Mouse (Mus musculus) neural tube, embryonic 11.5 days (tissue): ENCODE results near the gene Btf3. TPM values are rescaled to one million over a fixed set of nuclear protein-coding genes. Genes with fewer than 3 reads are reported as not detected.
A peak's percentile ranks its signal among the peaks of the same experiment; 100 is the strongest.

Experiments used
- ATAC-seq: fragments of 200-750 bp; cut with Nextera tagmentation; 2 replicates; pipeline ENCODE4 v1.8.0; 2017; ENCODE audit warnings: moderate number of reproducible peaks, mild to moderate bottlenecking, moderate TSS enrichment, moderate library complexity; ENCODE audit not compliant: insufficient read depth, low FRiP score, low TSS enrichment
- DNase-seq: peaks from one replicate; pipeline ENCODE4 v3.0.0-alpha.2; 2015; ENCODE audit warnings: low spot score
- H3K27ac ChIP-seq: fragments of 300-500 bp; sonication (generic); 2 replicates; pipeline ENCODE4 v1.5.1; 2014; ENCODE audit warnings: low read depth, mild to moderate bottlenecking, low read length
- H3K27me3 ChIP-seq: fragments of 300-500 bp; sonication (generic); 2 replicates; pipeline ENCODE4 v1.6.1; 2014; ENCODE audit warnings: mild to moderate bottlenecking, low read length, mixed read lengths; ENCODE audit not compliant: control insufficient read depth, insufficient read depth
- H3K36me3 ChIP-seq: fragments of 300-500 bp; sonication (generic); 2 replicates; pipeline ENCODE4 v1.6.1; 2014; ENCODE audit warnings: mild to moderate bottlenecking, low read length, moderate library complexity, mixed read lengths; ENCODE audit not compliant: control insufficient read depth, insufficient read depth
- H3K4me1 ChIP-seq: fragments of 300-500 bp; sonication (generic); 2 replicates; pipeline ENCODE4 v1.6.1; 2014; ENCODE audit warnings: low read length, mixed read lengths; ENCODE audit not compliant: control insufficient read depth, insufficient read depth
- H3K4me2 ChIP-seq: fragments of 300-500 bp; sonication (generic); 2 replicates; pipeline ENCODE4 v1.6.1; 2014; ENCODE audit warnings: low read depth, mild to moderate bottlenecking, moderate library complexity
- H3K4me3 ChIP-seq: fragments of 300-500 bp; sonication (generic); 2 replicates; pipeline ENCODE4 v1.5.1; 2014; ENCODE audit warnings: low read depth, low read length
- H3K9ac ChIP-seq: fragments of 300-500 bp; sonication (generic); 2 replicates; pipeline ENCODE4 v1.6.1; 2014; ENCODE audit warnings: mild to moderate bottlenecking, low read length
- H3K9me3 ChIP-seq: fragments of 300-500 bp; sonication (generic); 2 replicates; pipeline ENCODE4 v1.6.1; 2016; ENCODE audit warnings: low read length; ENCODE audit not compliant: control insufficient read depth
- WGBS: fragments of 180-500 bp; shearing (Covaris S2); extraction: QIAGEN DNeasy Blood & Tissue Kit; methylation state at CpG from one replicate; pipeline ENCODE4 v1.1.7; 2014; 5-methylcytosine and 5-hydroxymethylcytosine counted together
- polyA plus RNA-seq: library from polyadenylated mRNA; unstranded; fragments of >200 nt; fragmentation: Nextera tagmentation; extraction: Ambion mirVana; gene quantifications from 2 replicates; pipeline ENCODE4 v1.2.1, GENCODE M21; 2014

Btf3 gene
- polyA plus RNA-seq, 1 experiment from 2014 or later, result 738 TPM

DNA sequence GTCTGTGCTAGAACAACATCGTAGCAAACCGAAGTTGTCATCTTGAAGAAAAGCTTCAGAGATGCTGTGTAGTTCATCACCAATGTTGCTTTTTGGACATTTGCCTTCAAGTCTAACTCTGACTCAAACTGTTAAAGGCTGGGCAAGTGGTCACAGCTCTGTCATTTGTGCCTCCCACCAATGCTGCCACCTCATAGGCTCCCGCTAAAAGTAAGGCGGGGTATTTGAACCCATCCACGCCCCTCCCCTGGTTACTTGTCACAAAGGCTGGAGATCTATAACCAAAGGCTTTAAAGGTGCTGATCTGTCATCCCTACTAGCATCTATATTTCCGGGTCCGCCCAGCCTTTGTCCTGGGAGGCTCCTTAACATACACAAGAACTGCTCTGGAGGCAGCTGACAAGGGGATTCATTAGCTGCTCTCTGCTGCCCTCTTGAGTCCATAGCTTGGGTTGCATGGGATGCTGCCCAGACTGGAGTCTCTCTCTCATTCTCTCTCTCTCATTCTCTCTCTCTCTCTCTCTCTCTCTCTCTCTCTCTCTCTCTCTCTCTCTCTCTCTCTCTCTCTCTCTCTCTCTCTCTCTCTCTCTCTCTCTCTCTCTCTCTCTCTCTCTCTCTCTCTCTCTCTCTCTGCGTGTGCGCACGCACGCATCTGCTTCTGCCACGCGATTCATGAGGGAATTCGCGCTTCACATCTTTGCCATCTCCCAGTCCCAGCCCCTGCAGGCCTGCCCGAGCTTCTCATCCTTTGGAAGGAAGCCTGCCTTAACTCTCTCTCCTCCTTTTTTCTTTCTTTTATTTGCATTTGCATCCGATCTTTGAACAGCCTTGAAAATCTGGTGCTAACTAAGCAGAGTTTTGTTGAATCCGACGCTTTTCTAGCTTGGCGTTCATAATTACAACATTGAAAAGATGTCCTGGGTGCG lies 17.7 kb downstream of the Btf3 start:
- no peak overlapping the region for H3K4me3 ChIP-seq
- H3K4me2 ChIP-seq, result 0 out of 2 replicates have a peak overlapping the region, but pooled peaks have one; percentile 8
- no peak overlapping the region for H3K9ac ChIP-seq
- DNase-seq (peak; percentile 91), ATAC-seq (peak; percentile 81)
- WGBS, result 61% methylated on average over 21 of the region's 21 CpGs
- no peaks in the 10 kb centered on the region for H3K9me3 ChIP-seq
- no peaks in the 10 kb centered on the region for H3K4me1 ChIP-seq
- no peaks in the 10 kb centered on the region for H3K36me3 ChIP-seq
- no peaks in the 10 kb centered on the region for H3K27me3 ChIP-seq
- no peak overlapping the region for H3K27ac ChIP-seq

DNA sequence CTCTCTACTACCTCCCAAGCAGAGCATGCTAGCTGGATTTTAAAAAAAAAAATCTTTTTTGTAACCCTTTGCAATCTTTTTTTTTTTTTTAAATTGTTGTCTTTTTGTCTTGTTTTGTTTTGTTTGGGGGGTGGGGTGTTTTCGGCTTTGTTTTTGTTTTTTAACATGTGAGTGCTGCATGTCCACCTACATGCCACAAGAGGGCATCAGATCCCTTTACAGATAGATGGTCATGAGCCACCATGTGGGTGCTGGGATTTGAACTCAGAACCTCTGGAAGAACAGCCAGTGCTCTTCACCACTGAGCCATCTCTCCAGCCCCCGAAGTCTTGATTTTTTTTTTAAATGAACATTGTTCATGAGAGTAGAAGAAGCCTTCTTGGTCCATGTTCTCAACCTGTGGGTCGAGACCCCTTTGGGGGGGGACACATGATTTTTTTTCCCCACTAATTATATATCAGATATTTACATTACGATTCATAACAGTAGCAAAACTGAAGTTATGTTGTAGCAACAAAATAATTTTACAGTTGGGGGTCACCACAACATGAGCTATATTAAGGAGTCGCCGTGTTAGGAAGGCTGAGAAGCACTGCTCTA lies 18.8 kb downstream of the Btf3 start:
- ATAC-seq (no peak), DNase-seq (no peak)
- no peak overlapping the region for H3K4me3 ChIP-seq
- no peak overlapping the region for H3K4me2 ChIP-seq
- no peaks in the 10 kb centered on the region for H3K27me3 ChIP-seq
- no peaks in the 10 kb centered on the region for H3K36me3 ChIP-seq
- H3K4me1 ChIP-seq, result no peaks in the 10 kb centered on the region
- 89% methylated on average over 6 of the region's 6 CpGs for WGBS
- no peaks in the 10 kb centered on the region for H3K9me3 ChIP-seq
- H3K27ac ChIP-seq, result no peak overlapping the region
- no peak overlapping the region for H3K9ac ChIP-seq

DNA sequence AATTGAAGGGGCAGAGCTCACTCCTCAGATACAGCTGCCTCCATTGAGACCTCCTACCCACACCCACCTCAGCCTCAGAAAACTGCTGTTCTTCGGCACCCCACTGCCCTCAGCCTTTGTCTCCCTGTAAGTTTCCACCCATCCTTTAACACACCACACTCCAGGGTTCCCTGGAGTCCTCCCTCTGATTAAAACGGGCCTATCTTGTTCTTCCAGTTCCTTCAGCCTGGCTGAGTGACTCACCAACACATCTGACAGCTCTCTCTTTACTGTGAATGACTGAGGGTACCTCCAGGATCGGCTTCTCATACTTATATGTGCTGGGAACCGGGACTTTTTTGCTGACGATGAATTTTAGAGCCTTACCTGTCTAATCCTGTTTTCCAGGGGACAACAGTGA lies 20.7 kb downstream of the Btf3 start:
- DNase-seq (no peak), ATAC-seq (no peak)
- WGBS, result 46% methylated on average over 5 of the region's 5 CpGs
- no peaks in the 10 kb centered on the region for H3K9me3 ChIP-seq
- H3K27ac ChIP-seq, result no peak overlapping the region
- H3K36me3 ChIP-seq, result no peaks in the 10 kb centered on the region
- H3K4me3 ChIP-seq, result no peak overlapping the region
- no peaks in the 10 kb centered on the region for H3K4me1 ChIP-seq
- H3K4me2 ChIP-seq, result no peak overlapping the region
- no peaks in the 10 kb centered on the region for H3K27me3 ChIP-seq
- H3K9ac ChIP-seq, result no peak overlapping the region

DNA sequence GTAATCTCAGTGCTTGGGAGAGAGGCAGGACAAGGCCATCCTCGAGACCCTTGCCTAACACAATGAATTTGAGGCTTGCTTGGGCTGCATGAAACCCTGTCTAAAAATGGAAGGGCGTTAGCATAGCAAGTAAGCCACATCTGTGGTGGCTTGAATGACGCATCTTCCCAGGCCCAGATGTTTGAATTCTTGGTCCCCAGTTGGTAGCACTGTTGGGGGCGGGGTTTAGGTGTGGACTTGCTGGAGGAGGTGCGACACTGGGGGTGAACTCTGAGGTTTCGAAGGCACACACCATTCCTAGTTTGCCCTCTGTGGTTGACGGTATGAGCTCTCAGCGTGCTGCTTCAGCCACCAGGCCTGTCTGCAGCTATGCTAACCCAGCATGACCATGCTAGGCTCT lies 25.1 kb downstream of the Btf3 start:
- Histone ChIP-seq H3K4me2 (no peak overlapping the region), H3K4me1 (no peaks in the 10 kb centered on the region), H3K27me3 (no peaks in the 10 kb centered on the region), H3K9ac (no peak overlapping the region), H3K9me3 (no peaks in the 10 kb centered on the region), H3K4me3 (no peak overlapping the region), H3K27ac (no peak overlapping the region), H3K36me3 (no peaks in the 10 kb centered on the region)
- DNase-seq, result no peak
- no peak for ATAC-seq
- 77% methylated on average over 8 of the region's 8 CpGs for whole genome bisulfite sequencing

DNA sequence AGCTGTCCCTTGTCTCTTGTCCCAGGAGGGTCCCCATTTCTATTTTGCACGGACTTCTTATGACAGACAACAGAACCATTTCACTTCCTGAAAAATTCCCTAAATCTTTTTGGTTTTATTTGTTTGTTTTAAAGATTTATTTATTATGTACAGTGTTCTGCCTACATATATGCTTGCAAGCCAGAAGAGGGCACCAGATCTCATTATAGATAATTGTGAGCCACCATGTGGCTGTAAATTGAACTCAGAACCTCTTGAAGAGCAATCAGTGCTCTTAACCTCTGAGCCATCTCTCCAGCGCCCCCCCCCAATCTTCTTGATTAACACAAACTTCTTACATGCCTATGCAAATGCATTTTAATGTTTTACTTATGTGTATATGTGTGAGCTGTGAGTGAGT lies 26.1 kb downstream of the Btf3 start:
- no peak overlapping the region for H3K27ac ChIP-seq
- no peak overlapping the region for H3K4me2 ChIP-seq
- H3K27me3 ChIP-seq, result no peaks in the 10 kb centered on the region
- ATAC-seq (no peak), DNase-seq (no peak)
- no peak overlapping the region for H3K4me3 ChIP-seq
- WGBS, result 55% methylated on average over 2 of the region's 2 CpGs
- H3K36me3 ChIP-seq, result no peaks in the 10 kb centered on the region
- no peaks in the 10 kb centered on the region for H3K9me3 ChIP-seq
- H3K4me1 ChIP-seq, result no peaks in the 10 kb centered on the region
- H3K9ac ChIP-seq, result no peak overlapping the region

DNA sequence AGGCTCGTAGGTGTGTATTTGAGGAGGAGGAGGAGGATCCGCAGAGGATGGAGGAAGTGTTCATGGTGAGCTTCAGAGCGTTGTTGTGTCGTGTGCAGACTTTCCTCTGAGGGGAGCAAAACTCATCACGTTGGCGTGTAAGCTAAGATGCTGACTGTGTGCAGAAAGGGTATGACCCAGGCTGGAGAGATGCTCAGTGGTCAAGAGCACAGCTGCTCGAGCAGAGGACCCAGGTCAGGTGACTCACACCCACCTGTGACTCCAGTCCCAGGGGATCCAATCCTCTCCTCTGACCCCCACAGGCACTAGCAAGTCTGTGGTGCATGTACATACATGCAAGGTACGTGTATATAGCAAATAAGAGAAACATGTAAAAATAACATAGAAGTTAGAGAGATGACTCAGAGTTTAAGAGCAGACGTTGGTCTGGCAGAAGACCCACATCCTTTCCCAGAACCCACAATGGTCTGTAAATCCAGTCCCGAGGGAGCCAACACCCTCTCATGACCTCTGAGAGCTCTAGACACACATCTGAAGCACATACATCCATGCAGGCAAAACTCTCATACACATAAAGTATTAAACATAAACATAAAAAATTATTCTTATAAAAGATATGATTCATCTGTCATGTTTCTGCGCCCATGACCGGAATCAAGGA lies 35.7 kb downstream of the Btf3 start:
- Histone ChIP-seq H3K9me3 (no peaks in the 10 kb centered on the region), H3K4me2 (no peak overlapping the region), H3K27me3 (no peaks in the 10 kb centered on the region), H3K9ac (no peak overlapping the region), H3K4me1 (no peaks in the 10 kb centered on the region), H3K4me3 (no peak overlapping the region), H3K36me3 (no peaks in the 10 kb centered on the region), H3K27ac (no peak overlapping the region)
- ATAC-seq, result no peak
- no peak for DNase-seq
- 82% methylated on average over 12 of the region's 12 CpGs for WGBS

DNA sequence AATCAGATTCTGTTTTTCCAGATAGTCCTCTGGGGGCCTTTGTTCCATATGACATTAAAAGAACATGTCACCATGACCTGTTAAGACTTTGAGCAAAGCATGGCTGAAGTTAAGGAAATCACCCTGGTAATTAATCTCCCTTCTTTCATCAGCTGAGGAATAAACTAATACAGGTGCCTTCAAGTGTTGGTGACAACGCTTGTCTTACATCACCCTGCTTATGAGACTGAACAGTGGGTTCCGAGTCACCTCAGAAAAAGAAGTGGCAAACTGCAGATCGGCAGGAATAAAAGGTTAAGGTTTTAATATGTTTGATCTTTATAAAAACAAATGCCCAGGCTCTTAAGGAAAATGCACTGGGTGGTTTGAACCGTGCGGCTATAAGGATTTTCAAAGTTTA lies 37.1 kb downstream of the Btf3 start, which contains the start of gene Gm21976:
Gene Gm21976, plus strand, starts transcription at position 202 of the 400 bp plus-strand sequence.
- no peak for ATAC-seq

DNA sequence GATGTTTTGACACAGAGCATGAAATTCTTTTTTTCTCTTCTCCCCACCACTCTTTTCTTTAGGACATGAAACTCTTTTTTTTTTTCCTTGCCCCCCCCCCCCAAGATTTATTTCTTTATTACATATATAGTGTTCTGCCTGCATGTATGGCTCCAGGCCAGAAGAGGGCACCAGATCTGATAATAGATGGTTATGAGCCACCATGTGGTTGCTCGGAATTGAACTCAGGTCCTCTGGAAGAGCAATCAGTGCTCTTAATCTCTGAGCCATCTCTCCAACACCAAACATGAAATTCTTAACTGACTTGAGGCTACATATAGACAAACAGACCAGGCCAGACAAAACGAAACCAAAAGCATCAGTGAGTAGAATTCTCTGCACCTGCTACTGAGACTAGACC lies 39.3 kb downstream of the Btf3 start:
- no peak overlapping the region for H3K4me3 ChIP-seq
- WGBS, result 94% methylated on average over 2 of the region's 2 CpGs
- H3K9me3 ChIP-seq, result no peaks in the 10 kb centered on the region
- no peak overlapping the region for H3K27ac ChIP-seq
- no peak overlapping the region for H3K9ac ChIP-seq
- peaks cover 2% of the 10 kb centered on the region; the same call in 1 of the 2 replicates for H3K36me3 ChIP-seq
- H3K27me3 ChIP-seq, result no peaks in the 10 kb centered on the region
- no peak for ATAC-seq
- no peaks in the 10 kb centered on the region for H3K4me1 ChIP-seq
- H3K4me2 ChIP-seq, result no peak overlapping the region
- DNase-seq, result no peak

More for the DNA sequence above, 37.1 kb downstream of the Btf3 start, which contains the start of gene Gm21976:
- H3K9me3 ChIP-seq, result no peaks in the 10 kb centered on the region
- no peak within 1 kb of the TSS for H3K4me3 ChIP-seq
- H3K4me2 ChIP-seq, result no peak within 1 kb of the TSS
- no peak within 1 kb of the TSS for H3K9ac ChIP-seq
- H3K27ac ChIP-seq, result no peak within 1 kb of the TSS
- H3K4me1 ChIP-seq, result no peaks in the 10 kb centered on the region
- DNase-seq, result no peak
- no peaks in the 10 kb centered on the region for H3K36me3 ChIP-seq
- 88% methylated on average over 5 of the region's 5 CpGs for whole genome bisulfite sequencing
- H3K27me3 ChIP-seq, result no peaks in the 10 kb centered on the region
